In genomic region chr3:37886705-37887454, GRCm38 (mm10) we compare ENCODE assay signal across 20 mouse cellular contexts.
"Had no signal": no experiment of that assay in that cellular context is flagged by ENCODE, and none has a peak within 500 bp of the region (broad histone marks: within the 10 kb centered on the region; RNA-seq: fewer than 3 reads in every experiment).

No protein-coding gene starts in this region.

- H3K4me2 ChIP-seq: kidney, embryonic 15.5 days; liver, embryonic 11.5 days; midbrain, embryonic 12.5 days; neural tube, embryonic 13.5 days; stomach, embryonic 15.5 days had no signal

- DNase-seq: kidney, adult 8-10 months; kidney, postnatal 10 days; kidney, postnatal 36 days; layer of hippocampus, postnatal 36 days; lung, adult 2 months; lung, postnatal 14 days; retina, postnatal 1 day; right cerebral cortex, postnatal 25 days; spleen, adult 18-20 months; thymus, postnatal 25 days had no signal

- H3K36me3 ChIP-seq: kidney, embryonic 15.5 days; midbrain, embryonic 12.5 days; neural tube, embryonic 13.5 days; stomach, embryonic 15.5 days had no signal

- ATAC-seq: midbrain, embryonic 16.5 days had no signal

- H3K4me1 ChIP-seq: neural tube, embryonic 13.5 days had no signal

- H3K27ac ChIP-seq: left cerebral cortex, adult 2 months; liver, embryonic 14.5 days; macrophage; midbrain, embryonic 12.5 days; neural tube, embryonic 13.5 days; stomach, embryonic 15.5 days had no signal

- H3K27me3 ChIP-seq: kidney, embryonic 15.5 days; midbrain, embryonic 12.5 days; stomach, embryonic 15.5 days had no signal

- H3K9ac ChIP-seq: kidney, embryonic 15.5 days; liver, embryonic 14.5 days; midbrain, embryonic 12.5 days; neural tube, embryonic 13.5 days; stomach, embryonic 15.5 days had no signal

- H3K9me3 ChIP-seq: kidney, embryonic 15.5 days; midbrain, embryonic 12.5 days; neural tube, embryonic 13.5 days; stomach, embryonic 15.5 days had no signal

- H3K4me3 ChIP-seq: kidney, embryonic 15.5 days; left cerebral cortex, adult 2 months; midbrain, embryonic 12.5 days; myocyte; neural tube, embryonic 13.5 days; stomach, embryonic 15.5 days had no signal
